Mouse (Mus musculus): Measurements from ENCODE around the gene Hebp1. TPM values are rescaled to one million over a fixed set of nuclear protein-coding genes. Genes with fewer than 3 reads are reported as not detected.

Gene Hebp1
- polyA plus RNA-seq, 1 experiment, result 28.7 TPM

- Histone ChIP-seq H3K4me1 (ENCODE audit: control insufficient read depth, insufficient read depth, low read length) (peaks cover 6% of the 10 kb centered on the region; the same call in 1 of the 2 replicates), H3K4me3 (ENCODE audit: insufficient read depth, low read length) (no peak overlapping the region), H3K27ac (ENCODE audit: insufficient read depth, low read depth, low read length) (no peak overlapping the region)
- TF ChIP-seq CTCF (IDR thresholded peaks at IDR 0.05; ENCODE audit: low read depth, low read length) (no peak), POLR2A (IDR thresholded peaks at IDR 0.05; ENCODE audit: borderline replicate concordance, low read depth, low read length) (no peak)
These were observed 84.7 kb downstream of the Hebp1 start for GRCm38 (mm10) chr6:135113114-135113436.

- TF ChIP-seq POLR2A (IDR thresholded peaks at IDR 0.05; ENCODE audit: borderline replicate concordance, low read depth, low read length), result no peak
- no peak for TF ChIP-seq CTCF (IDR thresholded peaks at IDR 0.05; ENCODE audit: low read depth, low read length)
These were observed 85.3 kb downstream of the Hebp1 start for GRCm38 (mm10) chr6:135112411-135113113.

GRCm38 (mm10) chr6:135107014-135107413 lies 90.8 kb downstream of the Hebp1 start:
- no peak overlapping the region for H3K4me3 ChIP-seq (ENCODE audit: insufficient read depth, low read length)
- TF ChIP-seq CTCF (IDR thresholded peaks at IDR 0.05; ENCODE audit: low read depth, low read length), result no peak
- TF ChIP-seq POLR2A (IDR thresholded peaks at IDR 0.05; ENCODE audit: borderline replicate concordance, low read depth, low read length), result no peak
- no peaks in the 10 kb centered on the region for H3K4me1 ChIP-seq (ENCODE audit: control insufficient read depth, insufficient read depth, low read length)
- no peak overlapping the region for H3K27ac ChIP-seq (ENCODE audit: insufficient read depth, low read depth, low read length)

More at GRCm38 (mm10) chr6:135112411-135113113, 85.3 kb downstream of the Hebp1 start:
- no peak overlapping the region for H3K27ac ChIP-seq (ENCODE audit: insufficient read depth, low read depth, low read length)
- H3K4me1 ChIP-seq (ENCODE audit: control insufficient read depth, insufficient read depth, low read length), result peaks cover 6% of the 10 kb centered on the region; the same call in 1 of the 2 replicates
- no peak overlapping the region for H3K4me3 ChIP-seq (ENCODE audit: insufficient read depth, low read length)

GRCm38 (mm10) chr6:135102736-135103303 lies 95.0 kb downstream of the Hebp1 start:
- H3K4me3 ChIP-seq (ENCODE audit: insufficient read depth, low read length), result no peak overlapping the region
- no peak overlapping the region for H3K27ac ChIP-seq (ENCODE audit: insufficient read depth, low read depth, low read length)
- TF ChIP-seq CTCF (IDR thresholded peaks at IDR 0.05; ENCODE audit: low read depth, low read length), result no peak
- no peak for TF ChIP-seq POLR2A (IDR thresholded peaks at IDR 0.05; ENCODE audit: borderline replicate concordance, low read depth, low read length)
- no peaks in the 10 kb centered on the region for H3K4me1 ChIP-seq (ENCODE audit: control insufficient read depth, insufficient read depth, low read length)

GRCm38 (mm10) chr6:135100787-135101472 lies 96.9 kb downstream of the Hebp1 start:
- Histone ChIP-seq H3K27ac (ENCODE audit: insufficient read depth, low read depth, low read length) (no peak overlapping the region), H3K4me1 (ENCODE audit: control insufficient read depth, insufficient read depth, low read length) (no peaks in the 10 kb centered on the region), H3K4me3 (ENCODE audit: insufficient read depth, low read length) (no peak overlapping the region)
- TF ChIP-seq POLR2A (IDR thresholded peaks at IDR 0.05; ENCODE audit: borderline replicate concordance, low read depth, low read length) (no peak), CTCF (IDR thresholded peaks at IDR 0.05; ENCODE audit: low read depth, low read length) (no peak)

- no peak overlapping the region for H3K27ac ChIP-seq (ENCODE audit: insufficient read depth, low read depth, low read length)
- no peaks in the 10 kb centered on the region for H3K4me1 ChIP-seq (ENCODE audit: control insufficient read depth, insufficient read depth, low read length)
- TF ChIP-seq CTCF (IDR thresholded peaks at IDR 0.05; ENCODE audit: low read depth, low read length) (no peak), POLR2A (IDR thresholded peaks at IDR 0.05; ENCODE audit: borderline replicate concordance, low read depth, low read length) (no peak)
- H3K4me3 ChIP-seq (ENCODE audit: insufficient read depth, low read length), result no peak overlapping the region
These were observed 104.9 kb downstream of the Hebp1 start for GRCm38 (mm10) chr6:135092798-135093470.

- TF ChIP-seq POLR2A (IDR thresholded peaks at IDR 0.05; ENCODE audit: borderline replicate concordance, low read depth, low read length) (no peak), CTCF (IDR thresholded peaks at IDR 0.05; ENCODE audit: low read depth, low read length) (no peak)
- no peaks in the 10 kb centered on the region for H3K4me1 ChIP-seq (ENCODE audit: control insufficient read depth, insufficient read depth, low read length)
- H3K4me3 ChIP-seq (ENCODE audit: insufficient read depth, low read length), result no peak overlapping the region
- H3K27ac ChIP-seq (ENCODE audit: insufficient read depth, low read depth, low read length), result no peak overlapping the region
These were observed 107.2 kb downstream of the Hebp1 start for GRCm38 (mm10) chr6:135090661-135091060.

GRCm38 (mm10) chr6:135089786-135090185 lies 108.0 kb downstream of the Hebp1 start:
- Histone ChIP-seq H3K4me1 (ENCODE audit: control insufficient read depth, insufficient read depth, low read length) (no peaks in the 10 kb centered on the region), H3K4me3 (ENCODE audit: insufficient read depth, low read length) (no peak overlapping the region), H3K27ac (ENCODE audit: insufficient read depth, low read depth, low read length) (no peak overlapping the region)
- TF ChIP-seq POLR2A (IDR thresholded peaks at IDR 0.05; ENCODE audit: borderline replicate concordance, low read depth, low read length), result no peak
- no peak for TF ChIP-seq CTCF (IDR thresholded peaks at IDR 0.05; ENCODE audit: low read depth, low read length)

- H3K4me3 ChIP-seq (ENCODE audit: insufficient read depth, low read length), result peak overlapping the region; percentile 23; the same call in 1 of the 2 replicates
- H3K27ac ChIP-seq (ENCODE audit: insufficient read depth, low read depth, low read length), result no peak overlapping the region
- TF ChIP-seq POLR2A (IDR thresholded peaks at IDR 0.05; ENCODE audit: borderline replicate concordance, low read depth, low read length) (0 out of 2 replicates have a peak, but pooled peaks have one; percentile 27), CTCF (IDR thresholded peaks at IDR 0.05; ENCODE audit: low read depth, low read length) (peak; percentile 83; the same call in 1 of the 2 replicates)
- no peaks in the 10 kb centered on the region for H3K4me1 ChIP-seq (ENCODE audit: control insufficient read depth, insufficient read depth, low read length)
These were observed 109.9 kb downstream of the Hebp1 start for GRCm38 (mm10) chr6:135087721-135088451.

Other genes with a start within 250 kb of the Hebp1 start
- 0.29 and 0.36 TPM in 2 replicates for gene Apold1, start 216.3 kb downstream of the Hebp1 start, polyA plus RNA-seq (2012; ENCODE audit: insufficient read depth, insufficient read length, missing spikeins)
- 70.4 and 73.4 TPM in 2 replicates for gene Ddx47, start 186.4 kb downstream of the Hebp1 start, polyA plus RNA-seq (2012; ENCODE audit: insufficient read depth, insufficient read length, missing spikeins)
- not detected in 2 replicates for gene Gprc5a, start 132.4 kb downstream of the Hebp1 start, polyA plus RNA-seq (2012; ENCODE audit: insufficient read depth, insufficient read length, missing spikeins)
- not detected in 2 replicates for gene Gprc5d, start 79.7 kb downstream of the Hebp1 start, polyA plus RNA-seq (2012; ENCODE audit: insufficient read depth, insufficient read length, missing spikeins)
- gene Fam234b, start within 50 bp of the Hebp1 start, polyA plus RNA-seq (2012; ENCODE audit: insufficient read depth, insufficient read length, missing spikeins), result 5.7 and 6.7 TPM in 2 replicates
- gene Gsg1, start 56.3 kb upstream of the Hebp1 start, polyA plus RNA-seq (2012; ENCODE audit: insufficient read depth, insufficient read length, missing spikeins), result 1.2 TPM in 1 of 2 replicates, not detected in the other
- gene Pbp2, start 112.4 kb upstream of the Hebp1 start, polyA plus RNA-seq (2012; ENCODE audit: insufficient read depth, insufficient read length, missing spikeins), result not detected in 2 replicates
- gene Emp1, start 164.5 kb upstream of the Hebp1 start, polyA plus RNA-seq (2012; ENCODE audit: insufficient read depth, insufficient read length, missing spikeins), result 162 and 173 TPM in 2 replicates

All from bone marrow macrophage, adult 2 months (primary cell).